Mouse (Mus musculus): ENCODE data around the gene Vkorc1l1. TPM values are rescaled to one million over a fixed set of nuclear protein-coding genes. Genes with fewer than 3 reads are reported as not detected.
A peak's percentile ranks its signal among the peaks of the same experiment; 100 is the strongest.

The Vkorc1l1 gene
- 26.5 and 31.3 TPM in 2 replicates for polyA plus RNA-seq (2014; fragmentation: Nextera tagmentation; extraction: Ambion mirVana)

GRCm38 (mm10) chr5:129941495-129942045, at the start of gene Vkorc1l1:
Vkorc1l1 (plus strand) TSS chr5:129941970.
- Histone ChIP-seq H3K9me3 (ENCODE audit: control insufficient read depth, low read length) (no peaks in the 10 kb centered on the region), H3K27me3 (ENCODE audit: control insufficient read depth, insufficient read depth, low read length) (no peaks in the 10 kb centered on the region), H3K9ac (replicated peaks; ENCODE audit: low read length) (peak within 1 kb of the TSS; percentile 84), H3K36me3 (ENCODE audit: control insufficient read depth, insufficient read depth, low read length) (0 out of 2 replicates have a peak, but pooled peaks cover 2% of the 10 kb centered on the region), H3K27ac (replicated peaks; ENCODE audit: low read depth, low read length) (peak within 1 kb of the TSS; percentile 70), H3K4me3 (replicated peaks; ENCODE audit: low read depth, low read length) (peak within 1 kb of the TSS; percentile 78), H3K4me2 (ENCODE audit: low read length) (peak within 1 kb of the TSS; percentile 83), H3K4me1 (ENCODE audit: control insufficient read depth, insufficient read depth, low read length) (peaks cover 4% of the 10 kb centered on the region; the same call in 1 of the 2 replicates)
- 1% methylated on average over 59 of the region's 59 CpGs for WGBS
- peak; percentile 94 for ATAC-seq (ENCODE audit: low FRiP score, low TSS enrichment)
- peak; percentile 100 for DNase-seq

- H3K4me1 ChIP-seq (ENCODE audit: control insufficient read depth, insufficient read depth, low read length) = peaks cover 6% of the 10 kb centered on the region; the same call in 1 of the 2 replicates
- H3K27ac ChIP-seq (replicated peaks; ENCODE audit: low read depth, low read length) = no peak within 1 kb of the TSS; the same call in 1 of the 2 replicates
- peak; percentile 96 for DNase-seq
- H3K36me3 ChIP-seq (ENCODE audit: control insufficient read depth, insufficient read depth, low read length) = 0 out of 2 replicates have a peak, but pooled peaks cover 1% of the 10 kb centered on the region
- H3K9ac ChIP-seq (replicated peaks; ENCODE audit: low read length) = peak within 1 kb of the TSS; percentile 55
- peak; percentile 98 for ATAC-seq (ENCODE audit: low FRiP score, low TSS enrichment)
- H3K9me3 ChIP-seq (ENCODE audit: control insufficient read depth, low read length) = no peaks in the 10 kb centered on the region
- H3K27me3 ChIP-seq (ENCODE audit: control insufficient read depth, insufficient read depth, low read length) = no peaks in the 10 kb centered on the region
- 3% methylated on average over 44 of the region's 44 CpGs for WGBS
- peak within 1 kb of the TSS; percentile 57 for H3K4me3 ChIP-seq (replicated peaks; ENCODE audit: low read depth, low read length)
- peak within 1 kb of the TSS; percentile 66 for H3K4me2 ChIP-seq (ENCODE audit: low read length)
Measured at GRCm38 (mm10) chr5:129895198-129896088, 46.3 kb upstream of the Vkorc1l1 start, which contains the start of gene Zbed5. Zbed5 (plus strand) TSS chr5:129895723.

- Histone ChIP-seq H3K4me2 (ENCODE audit: low read length) (no peak within 1 kb of the TSS), H3K27ac (replicated peaks; ENCODE audit: low read depth, low read length) (no peak within 1 kb of the TSS), H3K27me3 (ENCODE audit: control insufficient read depth, insufficient read depth, low read length) (no peaks in the 10 kb centered on the region), H3K9ac (replicated peaks; ENCODE audit: low read length) (no peak within 1 kb of the TSS), H3K4me1 (ENCODE audit: control insufficient read depth, insufficient read depth, low read length) (peaks cover 6% of the 10 kb centered on the region; the same call in 1 of the 2 replicates), H3K9me3 (ENCODE audit: control insufficient read depth, low read length) (no peaks in the 10 kb centered on the region), H3K36me3 (ENCODE audit: control insufficient read depth, insufficient read depth, low read length) (peaks cover 24% of the 10 kb centered on the region), H3K4me3 (replicated peaks; ENCODE audit: low read depth, low read length) (no peak within 1 kb of the TSS)
- DNase-seq (no peak), ATAC-seq (ENCODE audit: low FRiP score, low TSS enrichment) (no peak)
- 100% methylated on average over 1 of the region's 1 CpGs for WGBS
Measured at GRCm38 (mm10) chr5:129898449-129898848, 43.3 kb upstream of the Vkorc1l1 start, which contains the start of gene Phkg1. Phkg1 (minus strand) TSS chr5:129898549.

- H3K36me3 ChIP-seq (ENCODE audit: control insufficient read depth, insufficient read depth, low read length) = peaks cover 9% of the 10 kb centered on the region
- WGBS = 23% methylated on average over 4 of the region's 4 CpGs
- peak overlapping the region; percentile 85 for H3K9ac ChIP-seq (replicated peaks; ENCODE audit: low read length)
- H3K27ac ChIP-seq (replicated peaks; ENCODE audit: low read depth, low read length) = peak overlapping the region; percentile 98
- peaks cover 9% of the 10 kb centered on the region; the same call in 1 of the 2 replicates for H3K4me1 ChIP-seq (ENCODE audit: control insufficient read depth, insufficient read depth, low read length)
- H3K4me2 ChIP-seq (ENCODE audit: low read length) = peak overlapping the region; percentile 79
- no peaks in the 10 kb centered on the region for H3K27me3 ChIP-seq (ENCODE audit: control insufficient read depth, insufficient read depth, low read length)
- DNase-seq = no peak
- no peaks in the 10 kb centered on the region for H3K9me3 ChIP-seq (ENCODE audit: control insufficient read depth, low read length)
- peak overlapping the region; percentile 65 for H3K4me3 ChIP-seq (replicated peaks; ENCODE audit: low read depth, low read length)
- no peak for ATAC-seq (ENCODE audit: low FRiP score, low TSS enrichment)
Measured at GRCm38 (mm10) chr5:129907775-129908174, 34.0 kb upstream of the Vkorc1l1 start.

- Histone ChIP-seq H3K4me1 (ENCODE audit: control insufficient read depth, insufficient read depth, low read length) (peaks cover 9% of the 10 kb centered on the region; the same call in 1 of the 2 replicates), H3K9ac (replicated peaks; ENCODE audit: low read length) (peak within 1 kb of the TSS; percentile 85), H3K9me3 (ENCODE audit: control insufficient read depth, low read length) (no peaks in the 10 kb centered on the region), H3K27me3 (ENCODE audit: control insufficient read depth, insufficient read depth, low read length) (no peaks in the 10 kb centered on the region), H3K27ac (replicated peaks; ENCODE audit: low read depth, low read length) (peak within 1 kb of the TSS; percentile 98), H3K4me2 (ENCODE audit: low read length) (peak within 1 kb of the TSS; percentile 79), H3K4me3 (replicated peaks; ENCODE audit: low read depth, low read length) (peak within 1 kb of the TSS; percentile 65), H3K36me3 (ENCODE audit: control insufficient read depth, insufficient read depth, low read length) (peaks cover 4% of the 10 kb centered on the region; the same call in 1 of the 2 replicates)
- DNase-seq (peak; percentile 97), ATAC-seq (ENCODE audit: low FRiP score, low TSS enrichment) (peak; percentile 97)
- under 1% methylated on average over 63 of the region's 63 CpGs for WGBS
Measured at GRCm38 (mm10) chr5:129908242-129908965, 33.4 kb upstream of the Vkorc1l1 start, which contains the start of gene Nupr1l. Nupr1l (plus strand) TSS chr5:129908540.

- Histone ChIP-seq H3K4me1 (ENCODE audit: control insufficient read depth, insufficient read depth, low read length) (peaks cover 9% of the 10 kb centered on the region; the same call in 1 of the 2 replicates), H3K4me3 (replicated peaks; ENCODE audit: low read depth, low read length) (peak overlapping the region; percentile 65), H3K36me3 (ENCODE audit: control insufficient read depth, insufficient read depth, low read length) (peaks cover under 1% of the 10 kb centered on the region; the same call in 1 of the 2 replicates), H3K4me2 (ENCODE audit: low read length) (peak overlapping the region; percentile 79), H3K27me3 (ENCODE audit: control insufficient read depth, insufficient read depth, low read length) (no peaks in the 10 kb centered on the region), H3K27ac (replicated peaks; ENCODE audit: low read depth, low read length) (peak overlapping the region; percentile 98), H3K9me3 (ENCODE audit: control insufficient read depth, low read length) (no peaks in the 10 kb centered on the region), H3K9ac (replicated peaks; ENCODE audit: low read length) (peak overlapping the region; percentile 85)
- WGBS = 71% methylated on average over 9 of the region's 9 CpGs
- no peak for DNase-seq
- ATAC-seq (ENCODE audit: low FRiP score, low TSS enrichment) = 0 out of 2 replicates have a peak, but pooled peaks have one; percentile 5
Measured at GRCm38 (mm10) chr5:129909147-129909546, 32.6 kb upstream of the Vkorc1l1 start.

GRCm38 (mm10) chr5:129909591-129909990, 32.2 kb upstream of the Vkorc1l1 start:
- Histone ChIP-seq H3K27ac (replicated peaks; ENCODE audit: low read depth, low read length) (no peak overlapping the region), H3K4me3 (replicated peaks; ENCODE audit: low read depth, low read length) (no peak overlapping the region), H3K9me3 (ENCODE audit: control insufficient read depth, low read length) (no peaks in the 10 kb centered on the region), H3K4me2 (ENCODE audit: low read length) (no peak overlapping the region; the same call in 1 of the 2 replicates), H3K9ac (replicated peaks; ENCODE audit: low read length) (no peak overlapping the region), H3K4me1 (ENCODE audit: control insufficient read depth, insufficient read depth, low read length) (peaks cover 9% of the 10 kb centered on the region; the same call in 1 of the 2 replicates), H3K36me3 (ENCODE audit: control insufficient read depth, insufficient read depth, low read length) (no peaks in the 10 kb centered on the region), H3K27me3 (ENCODE audit: control insufficient read depth, insufficient read depth, low read length) (no peaks in the 10 kb centered on the region)
- DNase-seq (no peak), ATAC-seq (ENCODE audit: low FRiP score, low TSS enrichment) (no peak)
- 80% methylated on average over 7 of the region's 7 CpGs for WGBS

GRCm38 (mm10) chr5:129914024-129914423, 27.7 kb upstream of the Vkorc1l1 start:
- no peak overlapping the region for H3K4me2 ChIP-seq (ENCODE audit: low read length)
- 37% methylated on average over 2 of the region's 2 CpGs for WGBS
- ATAC-seq (ENCODE audit: low FRiP score, low TSS enrichment) = no peak

More at GRCm38 (mm10) chr5:129914024-129914423, 27.7 kb upstream of the Vkorc1l1 start:
- peaks cover 3% of the 10 kb centered on the region; the same call in 1 of the 2 replicates for H3K4me1 ChIP-seq (ENCODE audit: control insufficient read depth, insufficient read depth, low read length)
- H3K36me3 ChIP-seq (ENCODE audit: control insufficient read depth, insufficient read depth, low read length) = no peaks in the 10 kb centered on the region
- no peaks in the 10 kb centered on the region for H3K27me3 ChIP-seq (ENCODE audit: control insufficient read depth, insufficient read depth, low read length)
- no peaks in the 10 kb centered on the region for H3K9me3 ChIP-seq (ENCODE audit: control insufficient read depth, low read length)
- no peak overlapping the region for H3K4me3 ChIP-seq (replicated peaks; ENCODE audit: low read depth, low read length)
- H3K9ac ChIP-seq (replicated peaks; ENCODE audit: low read length) = no peak overlapping the region
- H3K27ac ChIP-seq (replicated peaks; ENCODE audit: low read depth, low read length) = no peak overlapping the region
- peak; percentile 39 for DNase-seq

Measured in midbrain, embryonic 14.5 days (tissue).